Mouse (Mus musculus) heart, embryonic 11.5 days (tissue): ENCODE data around the gene Pink1. TPM values are rescaled to one million over a fixed set of nuclear protein-coding genes. Genes with fewer than 3 reads are reported as not detected.

Experiments used
- ATAC-seq: fragments of 200-750 bp; cut with Nextera tagmentation; replicated peaks from 2 replicates; pipeline ENCODE4 v1.8.0; 2017; ENCODE audit warnings: moderate library complexity; ENCODE audit not compliant: insufficient number of reproducible peaks, low FRiP score, low TSS enrichment
- H3K27ac ChIP-seq: fragments of 300-500 bp; sonication (generic); 2 replicates; pipeline ENCODE4 v1.5.1; 2014; ENCODE audit warnings: mild to moderate bottlenecking, low read depth, low read length
- H3K27me3 ChIP-seq: fragments of 300-500 bp; sonication (generic); 2 replicates; pipeline ENCODE4 v1.6.1; 2014; ENCODE audit warnings: mild to moderate bottlenecking, low read length, mixed read lengths; ENCODE audit not compliant: control insufficient read depth, insufficient read depth
- H3K36me3 ChIP-seq: fragments of 300-500 bp; sonication (generic); 2 replicates; pipeline ENCODE4 v1.6.1; 2014; ENCODE audit warnings: mild to moderate bottlenecking, low read length, moderate library complexity, mixed read lengths; ENCODE audit not compliant: control insufficient read depth, insufficient read depth
- H3K4me1 ChIP-seq: fragments of 300-500 bp; sonication (generic); 2 replicates; pipeline ENCODE4 v1.6.1; 2014; ENCODE audit warnings: low read length; ENCODE audit not compliant: control insufficient read depth, insufficient read depth
- H3K4me2 ChIP-seq: fragments of 300-500 bp; sonication (generic); 2 replicates; pipeline ENCODE4 v1.6.1; 2014; ENCODE audit warnings: mild to moderate bottlenecking, moderate library complexity
- H3K4me3 ChIP-seq: fragments of 300-500 bp; sonication (generic); 2 replicates; pipeline ENCODE4 v1.5.1; 2014; ENCODE audit warnings: low read depth, low read length
- H3K9ac ChIP-seq: fragments of 300-500 bp; sonication (generic); 2 replicates; pipeline ENCODE4 v1.6.1; 2014; ENCODE audit warnings: mild to moderate bottlenecking, low read depth, low read length, moderate library complexity
- H3K9me3 ChIP-seq: fragments of 300-500 bp; sonication (generic); replicated peaks from 2 replicates; pipeline ENCODE4 v1.6.1; 2016; ENCODE audit warnings: low read length; ENCODE audit not compliant: control insufficient read depth
- WGBS: fragments of 180-500 bp; shearing (Covaris S2); extraction: QIAGEN DNeasy Blood & Tissue Kit; methylation state at CpG from one replicate; pipeline ENCODE4 v1.1.7; 2014; ENCODE audit not compliant: insufficient replicate concordance; 5-methylcytosine and 5-hydroxymethylcytosine counted together
- microRNA-seq: library from miRNA; unstranded; fragments of <30 nt; microRNA quantifications from one replicate; pipeline ENCODE4, GENCODE M21; 2016; ENCODE audit warnings: borderline number of aligned reads
- polyA plus RNA-seq: library from polyadenylated mRNA; unstranded; fragments of >200 nt; fragmentation: Nextera tagmentation; extraction: Ambion mirVana; gene quantifications from 2 replicates; pipeline ENCODE4 v1.2.1, GENCODE M21; 2014

The Pink1 gene
- polyA plus RNA-seq, 1 experiment from 2014 or later: 22.9 TPM

DNA sequence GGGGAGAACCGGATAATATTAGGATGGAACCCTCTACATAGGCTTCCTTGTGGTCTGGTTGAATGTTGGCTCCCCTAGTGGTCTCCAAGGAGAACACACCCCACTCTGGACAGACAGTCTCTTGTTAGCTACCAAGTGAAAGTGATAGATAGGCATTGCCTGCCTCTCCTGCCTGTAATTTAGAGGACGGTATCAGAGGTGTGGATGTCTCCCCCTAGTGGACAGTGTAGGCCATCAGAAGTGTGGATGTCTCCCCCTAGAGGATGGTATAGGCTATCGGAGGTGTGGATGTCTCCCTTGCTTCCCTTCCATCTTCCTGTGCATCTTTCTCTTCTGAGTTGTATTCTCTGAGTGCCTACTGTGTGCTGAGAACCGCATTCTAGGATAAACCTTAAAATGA lies 43.3 kb downstream of the Pink1 start:
- no peak for ATAC-seq
- H3K9ac ChIP-seq: no peak overlapping the region
- 22% methylated on average over 4 of the region's 4 CpGs for WGBS
- H3K27me3 ChIP-seq: 0 out of 2 replicates have a peak, but pooled peaks cover 3% of the 10 kb centered on the region
- H3K36me3 ChIP-seq: no peaks in the 10 kb centered on the region
- H3K9me3 ChIP-seq: no peaks in the 10 kb centered on the region
- H3K4me2 ChIP-seq: no peak overlapping the region
- no peak overlapping the region for H3K27ac ChIP-seq
- no peaks in the 10 kb centered on the region for H3K4me1 ChIP-seq
- no peak overlapping the region for H3K4me3 ChIP-seq

DNA sequence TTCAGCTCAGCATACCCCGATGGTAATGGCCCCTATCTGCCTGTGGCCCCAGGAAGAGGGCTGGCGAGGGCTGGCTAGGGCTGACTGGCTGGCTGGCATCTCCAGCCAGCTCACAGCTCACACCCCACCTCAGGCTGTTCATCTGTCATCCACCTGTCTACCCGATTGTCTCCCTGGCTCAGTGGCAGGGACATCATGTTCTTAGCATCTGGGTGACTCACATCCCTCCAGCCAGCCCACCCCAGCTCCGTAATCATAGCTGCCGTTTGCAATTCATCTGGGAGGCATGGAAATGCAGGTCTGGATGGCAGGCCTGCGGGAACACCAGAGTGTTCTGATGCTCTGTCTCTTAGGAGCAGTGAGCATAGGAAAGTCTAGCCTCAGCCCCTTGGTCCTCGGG lies 47.8 kb downstream of the Pink1 start:
- H3K27me3 ChIP-seq: peaks cover 11% of the 10 kb centered on the region; the same call in 1 of the 2 replicates
- H3K4me1 ChIP-seq: no peaks in the 10 kb centered on the region
- 61% methylated on average over 7 of the region's 7 CpGs for WGBS
- H3K4me3 ChIP-seq: no peak overlapping the region
- H3K27ac ChIP-seq: no peak overlapping the region
- H3K9me3 ChIP-seq: no peaks in the 10 kb centered on the region
- no peaks in the 10 kb centered on the region for H3K36me3 ChIP-seq
- H3K9ac ChIP-seq: no peak overlapping the region
- no peak for ATAC-seq
- H3K4me2 ChIP-seq: no peak overlapping the region

DNA sequence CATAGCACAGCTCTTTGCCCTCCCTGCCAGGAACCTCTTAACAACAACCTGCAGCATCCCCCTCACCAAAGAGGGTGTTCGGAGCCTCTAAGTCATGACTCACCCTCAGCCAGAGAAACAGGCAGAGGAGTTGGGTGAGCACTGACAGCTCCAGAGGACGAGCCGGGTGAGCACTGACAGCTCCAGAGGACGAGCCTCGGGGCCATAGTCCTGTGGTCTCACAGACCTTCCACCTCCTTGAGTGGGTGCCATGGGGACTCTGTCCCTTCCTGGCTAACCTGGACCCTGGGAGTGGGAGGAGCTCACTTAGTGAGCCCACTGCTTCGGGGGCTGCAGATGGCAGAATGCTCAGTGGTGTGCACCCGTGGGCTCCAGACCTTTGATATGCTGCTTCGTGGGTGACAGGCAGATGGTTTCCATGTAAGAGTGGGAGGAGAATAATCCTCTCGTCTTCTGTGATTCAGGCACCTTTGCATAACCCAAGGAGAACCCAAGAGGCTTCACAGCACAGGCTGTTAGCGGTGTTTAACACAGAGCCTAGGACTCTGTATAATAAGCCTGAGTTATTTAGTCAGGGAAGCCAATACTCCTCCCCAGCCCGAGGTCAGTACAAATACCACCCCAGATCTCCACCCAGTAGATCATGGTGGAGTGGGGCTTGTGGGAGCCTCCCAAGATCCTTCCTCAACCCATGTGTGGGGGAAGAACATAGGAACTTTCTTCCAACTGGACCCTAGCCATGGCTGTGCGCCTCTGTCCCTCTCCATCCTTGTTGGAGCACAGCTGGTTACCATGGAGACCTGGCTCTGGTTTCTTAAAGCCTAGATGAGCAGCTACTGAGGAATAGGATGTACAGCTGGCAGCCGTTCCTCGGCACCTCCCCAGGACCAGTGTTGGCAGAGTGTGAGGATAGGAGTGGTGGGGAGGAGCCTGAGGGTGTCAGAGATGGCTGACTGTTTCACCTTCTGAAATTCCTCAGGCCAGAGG lies 53.8 kb downstream of the Pink1 start:
- no peaks in the 10 kb centered on the region for H3K4me1 ChIP-seq
- H3K9ac ChIP-seq: 0 out of 2 replicates have a peak overlapping the region, but pooled peaks have one; percentile 28
- 55% methylated on average over 14 of the region's 14 CpGs for WGBS
- no peak overlapping the region for H3K4me2 ChIP-seq
- H3K27ac ChIP-seq: no peak overlapping the region
- ATAC-seq: no peak
- H3K36me3 ChIP-seq: no peaks in the 10 kb centered on the region
- H3K9me3 ChIP-seq: no peaks in the 10 kb centered on the region
- peaks cover 8% of the 10 kb centered on the region; the same call in 1 of the 2 replicates for H3K27me3 ChIP-seq
- H3K4me3 ChIP-seq: no peak overlapping the region

DNA sequence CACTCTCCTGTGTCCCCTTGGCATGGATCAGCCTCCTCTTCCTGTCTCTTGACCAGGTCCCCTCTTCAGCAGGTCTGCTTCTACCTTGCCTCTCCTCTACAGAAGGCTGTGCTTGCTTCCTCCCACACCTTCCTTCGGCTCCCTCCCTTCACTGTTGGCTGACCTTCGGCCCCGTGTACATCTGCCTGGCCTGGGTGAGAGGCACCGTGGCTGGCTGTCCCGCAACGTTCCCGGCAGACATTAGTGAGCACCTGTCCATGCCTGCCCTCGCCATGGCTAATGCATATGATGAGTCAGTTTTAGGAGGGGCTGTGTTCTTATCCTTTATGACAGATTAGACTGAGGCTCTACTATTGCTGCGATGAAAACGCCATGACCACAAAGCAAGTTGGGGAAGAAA lies 58.2 kb downstream of the Pink1 start:
- no peak for ATAC-seq
- WGBS: 85% methylated on average over 10 of the region's 10 CpGs
- Histone ChIP-seq H3K4me2 (no peak overlapping the region), H3K27me3 (peaks cover 7% of the 10 kb centered on the region; the same call in 1 of the 2 replicates), H3K27ac (no peak overlapping the region), H3K4me3 (no peak overlapping the region), H3K4me1 (peaks cover 5% of the 10 kb centered on the region; the same call in 1 of the 2 replicates), H3K9me3 (no peaks in the 10 kb centered on the region), H3K36me3 (no peaks in the 10 kb centered on the region), H3K9ac (no peak overlapping the region)

Small RNA genes lying within 50 kb of the gene (microRNA-seq; reads per million reads assigned to microRNA genes)
- gene Gm27646 (0.68 reads per million, percentile 4 among the genes with 10 or more reads in this experiment), gene Mir7019 (0.47 reads per million)

Other genes with a start within 250 kb of the Pink1 start
- gene Hp1bp3, start 110.0 kb downstream of the Pink1 start, polyA plus RNA-seq: 105 and 107 TPM in 2 replicates
- gene Sh2d5, start 75.9 kb downstream of the Pink1 start, polyA plus RNA-seq: 0.24 and 0.31 TPM in 2 replicates
- gene Kif17, start 75.9 kb downstream of the Pink1 start, polyA plus RNA-seq: 0.44 and 0.61 TPM in 2 replicates
- gene Ddost, start 21.6 kb downstream of the Pink1 start, polyA plus RNA-seq: 269 and 310 TPM in 2 replicates
- 6.9 and 7.6 TPM in 2 replicates for gene Cda, start 41.7 kb upstream of the Pink1 start, polyA plus RNA-seq
- gene Fam43b, start 70.2 kb upstream of the Pink1 start, polyA plus RNA-seq: 0.07 TPM in 1 of 2 replicates, not detected in the other
- 16.1 and 18.2 TPM in 2 replicates for gene Mul1, start 108.4 kb upstream of the Pink1 start, polyA plus RNA-seq
- 1.2 and 1.4 TPM in 2 replicates for gene Camk2n1, start 128.0 kb upstream of the Pink1 start, polyA plus RNA-seq